Mouse (Mus musculus): ENCODE data around the gene Serpinb9b. TPM values are rescaled to one million over a fixed set of nuclear protein-coding genes. Genes with fewer than 3 reads are reported as not detected.

Serpinb9b gene
- polyA plus RNA-seq, 1 experiment = 0.06 TPM

- Histone ChIP-seq H3K4me3 (ENCODE audit: insufficient read depth, low read length) (no peak overlapping the region), H3K27ac (ENCODE audit: insufficient read depth, low read length) (no peak overlapping the region), H3K4me1 (ENCODE audit: control insufficient read depth, insufficient read depth, low read length) (peaks cover 7% of the 10 kb centered on the region)
Measured at GRCm38 (mm10) chr13:33089566-33089965, 62.4 kb downstream of the Serpinb9b start.

GRCm38 (mm10) chr13:33090546-33090945 is 63.3 kb downstream of the Serpinb9b start:
- H3K27ac ChIP-seq (ENCODE audit: insufficient read depth, low read length) = no peak overlapping the region
- H3K4me3 ChIP-seq (ENCODE audit: insufficient read depth, low read length) = no peak overlapping the region
- TF ChIP-seq CTCF (IDR thresholded peaks at IDR 0.05; ENCODE audit: extremely low read depth, insufficient read depth, low read length) (no peak), POLR2A (IDR thresholded peaks at IDR 0.05; ENCODE audit: extremely low read depth, insufficient read depth, low read length) (no peak)
- peaks cover 4% of the 10 kb centered on the region for H3K4me1 ChIP-seq (ENCODE audit: control insufficient read depth, insufficient read depth, low read length)

More at GRCm38 (mm10) chr13:33089566-33089965, 62.4 kb downstream of the Serpinb9b start:
- TF ChIP-seq CTCF (IDR thresholded peaks at IDR 0.05; ENCODE audit: extremely low read depth, insufficient read depth, low read length) (no peak), POLR2A (IDR thresholded peaks at IDR 0.05; ENCODE audit: extremely low read depth, insufficient read depth, low read length) (no peak)

DNA sequence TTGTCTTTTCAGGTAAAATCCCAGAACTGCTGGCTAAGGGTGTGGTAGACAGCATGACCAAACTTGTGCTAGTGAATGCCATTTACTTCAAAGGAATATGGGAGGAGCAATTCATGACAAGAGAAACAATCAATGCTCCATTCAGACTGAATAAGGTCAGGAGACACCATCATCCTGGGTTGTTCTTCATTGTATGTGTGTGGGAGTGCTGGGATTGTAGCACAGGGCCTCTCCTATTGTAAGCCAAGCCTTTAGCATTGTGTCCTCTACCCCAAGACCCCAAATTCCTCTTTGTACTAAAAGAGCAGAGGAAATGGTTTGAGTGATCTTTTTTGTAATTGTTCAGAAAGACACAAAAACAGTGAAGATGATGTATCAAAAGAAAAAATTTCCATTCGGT is 64.1 kb downstream of the Serpinb9b start:
- Histone ChIP-seq H3K4me3 (ENCODE audit: insufficient read depth, low read length) (no peak overlapping the region), H3K4me1 (ENCODE audit: control insufficient read depth, insufficient read depth, low read length) (0 out of 2 replicates have a peak, but pooled peaks cover under 1% of the 10 kb centered on the region), H3K27ac (ENCODE audit: insufficient read depth, low read length) (no peak overlapping the region)
- TF ChIP-seq POLR2A (IDR thresholded peaks at IDR 0.05; ENCODE audit: extremely low read depth, insufficient read depth, low read length) = no peak
- no peak for TF ChIP-seq CTCF (IDR thresholded peaks at IDR 0.05; ENCODE audit: extremely low read depth, insufficient read depth, low read length)

Other genes starting within 250 kb of the Serpinb9b start
- gene Mylk4, start 243.5 kb upstream of the Serpinb9b start, polyA plus RNA-seq (2012; rRNA removed) = 0.15 and 0.19 TPM in 2 replicates
- 58.6 and 59.5 TPM in 2 replicates for gene Wrnip1, start 225.4 kb upstream of the Serpinb9b start, polyA plus RNA-seq (2012; rRNA removed)
- 0.73 and 0.85 TPM in 2 replicates for gene D930007J09Rik, start 224.6 kb upstream of the Serpinb9b start, polyA plus RNA-seq (2012; rRNA removed)
- gene Serpinb1a, start 176.2 kb upstream of the Serpinb9b start, polyA plus RNA-seq (2012; rRNA removed) = 11.0 and 15.1 TPM in 2 replicates
- gene Serpinb1c, start 129.2 kb upstream of the Serpinb9b start, polyA plus RNA-seq (2012; rRNA removed) = not detected in 2 replicates
- 1.9 and 2.1 TPM in 2 replicates for gene Serpinb6b, start 62.2 kb upstream of the Serpinb9b start, polyA plus RNA-seq (2012; rRNA removed)
- gene Serpinb9, start 24.2 kb upstream of the Serpinb9b start, polyA plus RNA-seq (2012; rRNA removed) = 5.4 and 6.1 TPM in 2 replicates
- 0.34 and 0.96 TPM in 2 replicates for gene Serpinb1b, start 51.2 kb downstream of the Serpinb9b start, polyA plus RNA-seq (2012; rRNA removed)
- not detected in 2 replicates for gene Serpinb9c, start 132.3 kb downstream of the Serpinb9b start, polyA plus RNA-seq (2012; rRNA removed)
- gene Serpinb9d, start 165.5 kb downstream of the Serpinb9b start, polyA plus RNA-seq (2012; rRNA removed) = not detected in 2 replicates
- 0.04 TPM in 1 of 2 replicates, not detected in the other for gene Serpinb9e, start 222.2 kb downstream of the Serpinb9b start, polyA plus RNA-seq (2012; rRNA removed)

Measured in cortical plate, adult 2 months (tissue).